Mouse (Mus musculus) kidney, adult 2 months (tissue): Measurements from ENCODE around the gene Pdap1.

Experiments used
- CTCF ChIP-seq: fragments of 200-500 bp; conservative IDR thresholded peaks from 2 replicates; pipeline ENCODE4 v1.5.1; 2011; ENCODE audit warnings: low read depth, mild to moderate bottlenecking, control low read depth, low read length, moderate library complexity, mixed read lengths; ENCODE audit not compliant: insufficient read depth, insufficient read length
- POLR2A ChIP-seq: fragments of 200-500 bp; IDR thresholded peaks from one replicate; pipeline ENCODE4 v1.6.1; 2011; ENCODE audit warnings: low read depth, low read length, control low read depth

GRCm38 (mm10) chr5:145165184-145165583 is 25.1 kb upstream of the Pdap1 start:
- no peak for TF ChIP-seq CTCF
- TF ChIP-seq POLR2A = no peak
